Mouse (Mus musculus): ENCODE measurements around the gene Ptprb. TPM values are rescaled to one million over a fixed set of nuclear protein-coding genes. Genes with fewer than 3 reads are reported as not detected.
A peak's percentile ranks its signal among the peaks of the same experiment; 100 is the strongest.

Gene Ptprb
- polyA plus RNA-seq, 1 experiment from 2014 or later: 5.5 TPM

- Histone ChIP-seq H3K4me3 (replicated peaks; ENCODE audit: low read depth, low read length) (no peak overlapping the region), H3K27me3 (ENCODE audit: insufficient read depth, low read length) (no peaks in the 10 kb centered on the region), H3K4me2 (ENCODE audit: low read length) (peak overlapping the region; percentile 11; the same call in 1 of the 2 replicates), H3K9me3 (replicated peaks; ENCODE audit: low read length) (no peaks in the 10 kb centered on the region), H3K4me1 (replicated peaks; ENCODE audit: insufficient read depth, low read length) (no peaks in the 10 kb centered on the region), H3K27ac (no peak overlapping the region), H3K9ac (ENCODE audit: low read depth, low read length) (no peak overlapping the region), H3K36me3 (ENCODE audit: insufficient read depth, low read length) (no peaks in the 10 kb centered on the region)
- ATAC-seq (replicated peaks; ENCODE audit: low FRiP score, low read depth) (no peak), DNase-seq (ENCODE audit: low spot score) (no peak)
- TF ChIP-seq CTCF (IDR thresholded peaks at IDR 0.05; ENCODE audit: low read depth): no peak
- WGBS: 19% methylated on average over 13 of the region's 13 CpGs
Measured at GRCm38 (mm10) chr10:116350532-116350931, 75.2 kb downstream of the Ptprb start.

DNA sequence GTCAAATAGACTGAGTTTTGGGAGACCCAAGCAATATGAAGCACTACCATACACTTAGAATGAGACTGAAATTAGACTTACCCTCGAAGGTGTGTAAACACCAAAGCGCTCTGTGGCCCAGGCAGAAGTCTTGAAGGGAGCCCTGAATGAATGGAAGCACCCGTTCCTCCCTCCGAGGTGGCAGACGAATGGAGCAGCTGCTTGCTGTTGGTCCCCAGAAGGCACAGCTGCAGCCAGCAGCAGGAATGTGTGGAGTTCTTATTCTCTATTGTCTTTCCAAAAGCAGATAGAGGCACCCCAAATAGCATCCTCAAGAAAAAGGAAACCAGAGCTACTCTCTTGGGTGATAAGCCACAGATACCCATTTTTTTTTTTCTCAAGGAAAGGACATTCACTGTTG is 79.0 kb downstream of the Ptprb start:
- DNase-seq (ENCODE audit: low spot score): no peak
- ATAC-seq (replicated peaks; ENCODE audit: low FRiP score, low read depth): no peak
- no peak for TF ChIP-seq CTCF (IDR thresholded peaks at IDR 0.05; ENCODE audit: low read depth)

GRCm38 (mm10) chr10:116362181-116362580 is 86.9 kb downstream of the Ptprb start:
- Histone ChIP-seq H3K4me2 (ENCODE audit: low read length) (no peak overlapping the region), H3K9me3 (replicated peaks; ENCODE audit: low read length) (no peaks in the 10 kb centered on the region), H3K9ac (ENCODE audit: low read depth, low read length) (no peak overlapping the region), H3K4me1 (replicated peaks; ENCODE audit: insufficient read depth, low read length) (no peaks in the 10 kb centered on the region), H3K4me3 (replicated peaks; ENCODE audit: low read depth, low read length) (no peak overlapping the region), H3K27me3 (ENCODE audit: insufficient read depth, low read length) (no peaks in the 10 kb centered on the region), H3K27ac (no peak overlapping the region), H3K36me3 (ENCODE audit: insufficient read depth, low read length) (no peaks in the 10 kb centered on the region)
- ATAC-seq (replicated peaks; ENCODE audit: low FRiP score, low read depth): no peak
- TF ChIP-seq CTCF (IDR thresholded peaks at IDR 0.05; ENCODE audit: low read depth): no peak
- DNase-seq (ENCODE audit: low spot score): no peak
- WGBS: 83% methylated on average over 6 of the region's 6 CpGs

More for the DNA sequence above, 79.0 kb downstream of the Ptprb start:
- Histone ChIP-seq H3K9ac (ENCODE audit: low read depth, low read length) (no peak overlapping the region), H3K27ac (no peak overlapping the region), H3K9me3 (replicated peaks; ENCODE audit: low read length) (no peaks in the 10 kb centered on the region), H3K36me3 (ENCODE audit: insufficient read depth, low read length) (no peaks in the 10 kb centered on the region), H3K4me2 (ENCODE audit: low read length) (no peak overlapping the region), H3K27me3 (ENCODE audit: insufficient read depth, low read length) (no peaks in the 10 kb centered on the region), H3K4me1 (replicated peaks; ENCODE audit: insufficient read depth, low read length) (no peaks in the 10 kb centered on the region), H3K4me3 (replicated peaks; ENCODE audit: low read depth, low read length) (no peak overlapping the region)
- 83% methylated on average over 5 of the region's 5 CpGs for WGBS

DNA sequence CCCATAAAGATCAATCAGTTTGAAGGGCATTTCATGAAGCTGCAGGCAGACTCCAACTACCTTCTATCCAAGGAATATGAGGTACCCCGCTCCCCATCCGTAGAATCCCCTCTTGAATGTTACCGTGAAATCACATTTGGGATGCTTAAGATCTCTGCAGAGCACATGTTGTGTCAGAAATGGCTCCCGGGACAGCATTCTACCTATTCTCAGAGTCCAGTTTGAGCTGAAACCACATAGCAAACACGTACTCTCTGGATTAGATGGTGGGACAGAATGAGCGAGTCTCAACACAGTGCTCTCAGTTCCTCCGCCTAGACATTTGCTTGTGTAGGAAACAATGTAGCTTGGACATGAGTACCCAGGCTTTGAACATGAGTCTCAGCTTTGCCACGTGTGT is 87.3 kb downstream of the Ptprb start:
- ATAC-seq (replicated peaks; ENCODE audit: low FRiP score, low read depth) (no peak), DNase-seq (ENCODE audit: low spot score) (no peak)
- Histone ChIP-seq H3K27me3 (ENCODE audit: insufficient read depth, low read length) (no peaks in the 10 kb centered on the region), H3K36me3 (ENCODE audit: insufficient read depth, low read length) (no peaks in the 10 kb centered on the region), H3K4me2 (ENCODE audit: low read length) (no peak overlapping the region), H3K4me1 (replicated peaks; ENCODE audit: insufficient read depth, low read length) (no peaks in the 10 kb centered on the region), H3K27ac (no peak overlapping the region), H3K9me3 (replicated peaks; ENCODE audit: low read length) (no peaks in the 10 kb centered on the region), H3K4me3 (replicated peaks; ENCODE audit: low read depth, low read length) (no peak overlapping the region), H3K9ac (ENCODE audit: low read depth, low read length) (no peak overlapping the region)
- TF ChIP-seq CTCF (IDR thresholded peaks at IDR 0.05; ENCODE audit: low read depth): no peak
- 88% methylated on average over 8 of the region's 8 CpGs for WGBS

GRCm38 (mm10) chr10:116364759-116365158 is 89.4 kb downstream of the Ptprb start:
- no peak for TF ChIP-seq CTCF (IDR thresholded peaks at IDR 0.05; ENCODE audit: low read depth)
- Histone ChIP-seq H3K4me2 (ENCODE audit: low read length) (no peak overlapping the region), H3K4me1 (replicated peaks; ENCODE audit: insufficient read depth, low read length) (no peaks in the 10 kb centered on the region), H3K27me3 (ENCODE audit: insufficient read depth, low read length) (no peaks in the 10 kb centered on the region), H3K27ac (no peak overlapping the region), H3K9me3 (replicated peaks; ENCODE audit: low read length) (no peaks in the 10 kb centered on the region), H3K36me3 (ENCODE audit: insufficient read depth, low read length) (no peaks in the 10 kb centered on the region), H3K4me3 (replicated peaks; ENCODE audit: low read depth, low read length) (no peak overlapping the region), H3K9ac (ENCODE audit: low read depth, low read length) (no peak overlapping the region)
- ATAC-seq (replicated peaks; ENCODE audit: low FRiP score, low read depth) (no peak), DNase-seq (ENCODE audit: low spot score) (peak; percentile 13)
- 27% methylated on average over 7 of the region's 7 CpGs for WGBS

DNA sequence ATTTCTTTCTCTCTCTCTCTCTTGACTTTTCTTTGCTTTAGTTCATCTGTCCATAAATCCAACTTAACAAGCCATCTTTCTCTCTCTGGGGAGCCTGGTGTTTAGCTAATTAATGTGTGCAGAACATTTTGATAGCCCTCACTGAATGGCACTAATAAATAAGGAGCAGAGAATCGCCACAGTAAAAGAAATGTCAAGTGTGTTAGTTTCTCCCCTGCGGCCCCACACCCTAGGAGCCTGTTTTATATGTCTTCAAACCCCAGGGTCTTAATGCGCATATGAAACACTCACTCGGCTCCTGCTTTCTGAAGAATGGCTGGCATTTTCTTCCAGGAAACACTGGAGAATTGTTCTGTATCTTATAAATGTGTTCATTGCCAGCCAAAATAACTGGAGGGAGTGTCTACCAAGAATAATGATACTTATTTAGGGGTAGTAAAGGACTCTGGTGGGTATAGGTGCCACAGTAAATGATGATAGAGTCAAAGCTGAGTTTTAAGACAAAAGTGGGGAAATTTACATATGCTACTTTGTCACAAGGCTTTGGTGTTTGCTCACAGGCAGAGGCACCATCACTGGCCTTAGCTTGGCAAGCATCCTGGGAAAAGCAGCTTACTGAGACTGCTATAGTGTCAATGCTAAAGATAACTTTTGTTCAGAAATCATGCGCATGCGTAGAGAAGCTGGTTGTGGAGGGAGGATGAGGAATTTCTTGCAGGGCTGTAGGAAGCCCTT is 95.8 kb downstream of the Ptprb start:
- no peak for ATAC-seq (replicated peaks; ENCODE audit: low FRiP score, low read depth)
- Histone ChIP-seq H3K4me2 (ENCODE audit: low read length) (no peak overlapping the region), H3K9ac (ENCODE audit: low read depth, low read length) (no peak overlapping the region), H3K4me1 (replicated peaks; ENCODE audit: insufficient read depth, low read length) (no peaks in the 10 kb centered on the region), H3K27me3 (ENCODE audit: insufficient read depth, low read length) (no peaks in the 10 kb centered on the region), H3K36me3 (ENCODE audit: insufficient read depth, low read length) (no peaks in the 10 kb centered on the region), H3K4me3 (replicated peaks; ENCODE audit: low read depth, low read length) (no peak overlapping the region), H3K9me3 (replicated peaks; ENCODE audit: low read length) (no peaks in the 10 kb centered on the region), H3K27ac (no peak overlapping the region)
- DNase-seq (ENCODE audit: low spot score): peak; percentile 23
- WGBS: 47% methylated on average over 6 of the region's 6 CpGs
- TF ChIP-seq CTCF (IDR thresholded peaks at IDR 0.05; ENCODE audit: low read depth): no peak

GRCm38 (mm10) chr10:116374111-116374510 is 98.8 kb downstream of the Ptprb start:
- no peak for DNase-seq (ENCODE audit: low spot score)
- no peak overlapping the region for H3K4me3 ChIP-seq (replicated peaks; ENCODE audit: low read depth, low read length)
- H3K27ac ChIP-seq: no peak overlapping the region
- H3K4me1 ChIP-seq (replicated peaks; ENCODE audit: insufficient read depth, low read length): no peaks in the 10 kb centered on the region
- no peak overlapping the region for H3K4me2 ChIP-seq (ENCODE audit: low read length)
- TF ChIP-seq CTCF (IDR thresholded peaks at IDR 0.05; ENCODE audit: low read depth): no peak
- no peaks in the 10 kb centered on the region for H3K9me3 ChIP-seq (replicated peaks; ENCODE audit: low read length)
- H3K27me3 ChIP-seq (ENCODE audit: insufficient read depth, low read length): no peaks in the 10 kb centered on the region
- 93% methylated on average over 6 of the region's 6 CpGs for WGBS
- no peak overlapping the region for H3K9ac ChIP-seq (ENCODE audit: low read depth, low read length)
- H3K36me3 ChIP-seq (ENCODE audit: insufficient read depth, low read length): no peaks in the 10 kb centered on the region
- ATAC-seq (replicated peaks; ENCODE audit: low FRiP score, low read depth): no peak

Measured in kidney, postnatal 0 days (tissue).